In the genomic region with DNA sequence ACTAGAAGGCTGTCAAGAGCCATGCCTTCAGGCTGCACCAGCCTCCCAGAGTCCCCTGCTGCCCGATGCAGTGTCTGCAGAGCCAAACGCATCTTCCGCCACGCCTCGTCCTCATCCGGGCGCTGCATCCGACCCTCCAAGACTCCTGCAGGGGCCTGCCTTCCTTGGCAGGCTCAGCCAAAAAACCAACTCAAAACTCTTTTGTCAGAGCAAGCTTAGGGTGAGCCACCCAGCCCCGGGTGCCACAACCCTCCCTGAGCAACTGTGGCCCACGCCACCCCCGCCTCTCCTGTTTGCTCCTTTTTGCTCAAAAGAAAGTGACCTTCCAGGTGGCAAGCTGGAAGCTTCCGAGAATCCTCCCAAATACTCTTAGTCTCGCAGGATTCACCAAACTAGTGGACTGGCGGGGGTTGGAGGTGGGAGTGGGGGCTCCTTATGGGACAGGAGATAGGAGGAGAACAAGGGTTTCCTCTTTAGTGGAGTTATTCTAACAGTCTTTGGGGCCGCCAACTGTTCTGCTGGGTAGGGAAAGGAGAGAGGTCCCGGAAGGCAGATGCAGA, we compare ENCODE assay signal across 8 mouse cellular contexts. TPM values are rescaled to one million over a fixed set of nuclear protein-coding genes. Genes with fewer than 3 reads are reported as not detected.
DNase-seq lines count a peak whose midpoint lies in the region; ATAC-seq lines count a peak whose summit lies in the region.

No protein-coding gene starts in this region.

- peak; percentile 28 to 46 for DNase-seq in spleen, postnatal 10 days (ENCODE audit: low spot score in 2 of 2)
- no peak for DNase-seq in spleen, adult 18-20 months
- peak; percentile 41 for DNase-seq in cerebellum, adult 9-10 months
- peak; percentile 32 for DNase-seq in midbrain, embryonic 10.5 days (ENCODE audit: low spot score)
- DNase-seq in thymus, postnatal 14 days = peak; percentile 48
- DNase-seq in gastrocnemius, postnatal 25 days = no peak

- H3K4me2 ChIP-seq in kidney, embryonic 16.5 days (replicated peaks; ENCODE audit: low read depth, low read length) = peak overlapping the region; percentile 98

- no peaks in the 10 kb centered on the region for H3K36me3 ChIP-seq in kidney, embryonic 16.5 days (ENCODE audit: insufficient read depth, low read length)
- peaks cover 47% of the 10 kb centered on the region for H3K36me3 ChIP-seq in midbrain, embryonic 10.5 days

- H3K27ac ChIP-seq in kidney, embryonic 16.5 days (ENCODE audit: low read length) = peak overlapping the region; percentile 86
- H3K27ac ChIP-seq in midbrain, embryonic 10.5 days (replicated peaks) = peak overlapping the region; percentile 96

- H3K27me3 ChIP-seq in kidney, embryonic 16.5 days (ENCODE audit: insufficient read depth, low read length) = no peaks in the 10 kb centered on the region
- no peaks in the 10 kb centered on the region for H3K27me3 ChIP-seq in midbrain, embryonic 10.5 days (ENCODE audit: low read depth, poor library complexity, severe bottlenecking)

- peak; percentile 36; the same call in 1 of the 2 replicates for ATAC-seq in frontal cortex, adult (ENCODE audit: low TSS enrichment)
- ATAC-seq in kidney, embryonic 16.5 days (ENCODE audit: low FRiP score, low TSS enrichment) = no peak

- 0 out of 2 replicates have a peak, but pooled peaks cover 8% of the 10 kb centered on the region for H3K9me3 ChIP-seq in kidney, embryonic 16.5 days (ENCODE audit: low read length)
- H3K9me3 ChIP-seq in midbrain, embryonic 10.5 days (replicated peaks) = no peaks in the 10 kb centered on the region

- 2% methylated on average over 16 of the region's 16 CpGs for WGBS in kidney, embryonic 16.5 days
- 9% methylated on average over 16 of the region's 16 CpGs for WGBS in midbrain, embryonic 10.5 days

- peak overlapping the region; percentile 96 for H3K9ac ChIP-seq in kidney, embryonic 16.5 days (replicated peaks; ENCODE audit: low read length)

- peak overlapping the region; percentile 96 for H3K4me3 ChIP-seq in kidney, embryonic 16.5 days (ENCODE audit: low read length)
- peak overlapping the region; percentile 97 for H3K4me3 ChIP-seq in midbrain, embryonic 10.5 days

- H3K4me1 ChIP-seq in kidney, embryonic 16.5 days (ENCODE audit: insufficient read depth, low read length) = peaks cover 16% of the 10 kb centered on the region
- H3K4me1 ChIP-seq in midbrain, embryonic 10.5 days = peaks cover 33% of the 10 kb centered on the region

RNA-seq across cellular contexts. Expression of a gene that starts 1.1 kb away (rescaled TPM):
- 40.2 and 41.2 TPM in 2 replicates for polyA plus RNA-seq in kidney, embryonic 16.5 days (2015; fragmentation: Nextera tagmentation; extraction: Ambion mirVana)
- 56.7 and 63.1 TPM in 2 replicates for polyA plus RNA-seq in midbrain, embryonic 10.5 days (2016; fragmentation: Nextera tagmentation; extraction: Ambion mirVana)
- total RNA-seq in gastrocnemius, postnatal 25 days (2021) = 10 to 100 TPM; 11.4 to 11.7 TPM

RNA-seq across cellular contexts. Expression of a gene that starts 3.7 kb away (rescaled TPM):
- 175 and 177 TPM in 2 replicates for polyA plus RNA-seq in kidney, embryonic 16.5 days (2015; fragmentation: Nextera tagmentation; extraction: Ambion mirVana)
- polyA plus RNA-seq in midbrain, embryonic 10.5 days (2016; fragmentation: Nextera tagmentation; extraction: Ambion mirVana) = 114 and 126 TPM in 2 replicates
- 10 to 100 TPM; 70.8 to 73.1 TPM for total RNA-seq in gastrocnemius, postnatal 25 days (2021)

RNA-seq across cellular contexts. Expression of a gene that starts 29.9 kb away (rescaled TPM):
- polyA plus RNA-seq in kidney, embryonic 16.5 days (2015; fragmentation: Nextera tagmentation; extraction: Ambion mirVana) = 20.0 and 26.3 TPM in 2 replicates
- polyA plus RNA-seq in midbrain, embryonic 10.5 days (2016; fragmentation: Nextera tagmentation; extraction: Ambion mirVana) = 30.5 and 37.6 TPM in 2 replicates
- 1 to 10 TPM; 4.5 to 6.9 TPM for total RNA-seq in gastrocnemius, postnatal 25 days (2021)

RNA-seq across cellular contexts. Expression of a gene that starts 33.3 kb away (rescaled TPM):
- 89.1 and 91.6 TPM in 2 replicates for polyA plus RNA-seq in kidney, embryonic 16.5 days (2015; fragmentation: Nextera tagmentation; extraction: Ambion mirVana)
- 86.3 and 92.0 TPM in 2 replicates for polyA plus RNA-seq in midbrain, embryonic 10.5 days (2016; fragmentation: Nextera tagmentation; extraction: Ambion mirVana)
- 1 to 10 TPM; 8.1 to 9.0 TPM for total RNA-seq in gastrocnemius, postnatal 25 days (2021)

RNA-seq across cellular contexts. Expression of a gene that starts 40.7 kb away (rescaled TPM):
- 2.5 TPM in 2 replicates for polyA plus RNA-seq in kidney, embryonic 16.5 days (2015; fragmentation: Nextera tagmentation; extraction: Ambion mirVana)
- polyA plus RNA-seq in midbrain, embryonic 10.5 days (2016; fragmentation: Nextera tagmentation; extraction: Ambion mirVana) = 3.1 and 3.6 TPM in 2 replicates
- total RNA-seq in gastrocnemius, postnatal 25 days (2021) = 1 to 10 TPM in 1 of 2 experiments, under 1 TPM in 1; 1.00 to 1.0 TPM

Comparison
In these comparisons a context has a peak if more than half of its experiments do, and no peak if none do; other contexts are left out.
1. DNase-seq: peak in spleen, postnatal 10 days (2 of 2), cerebellum, adult 9-10 months (single experiment), midbrain, embryonic 10.5 days (single experiment) and thymus, postnatal 14 days (single experiment); none in spleen, adult 18-20 months (0 of 2) and gastrocnemius, postnatal 25 days (single experiment).